Mouse (Mus musculus) telencephalon, adult 2 months (tissue): ENCODE results near the gene Slc10a4.
"Not testable (repeated sequence)": the region's sequence is repeated elsewhere in the genome, so short reads cannot be mapped to it uniquely, and the experiment has no call there.

ENCODE experiments used
- DNase-seq: peaks from one replicate; pipeline ENCODE4 v3.0.0-alpha.2; 2011; ENCODE audit warnings: low read depth, low spot score

The Slc10a4 gene

DNA sequence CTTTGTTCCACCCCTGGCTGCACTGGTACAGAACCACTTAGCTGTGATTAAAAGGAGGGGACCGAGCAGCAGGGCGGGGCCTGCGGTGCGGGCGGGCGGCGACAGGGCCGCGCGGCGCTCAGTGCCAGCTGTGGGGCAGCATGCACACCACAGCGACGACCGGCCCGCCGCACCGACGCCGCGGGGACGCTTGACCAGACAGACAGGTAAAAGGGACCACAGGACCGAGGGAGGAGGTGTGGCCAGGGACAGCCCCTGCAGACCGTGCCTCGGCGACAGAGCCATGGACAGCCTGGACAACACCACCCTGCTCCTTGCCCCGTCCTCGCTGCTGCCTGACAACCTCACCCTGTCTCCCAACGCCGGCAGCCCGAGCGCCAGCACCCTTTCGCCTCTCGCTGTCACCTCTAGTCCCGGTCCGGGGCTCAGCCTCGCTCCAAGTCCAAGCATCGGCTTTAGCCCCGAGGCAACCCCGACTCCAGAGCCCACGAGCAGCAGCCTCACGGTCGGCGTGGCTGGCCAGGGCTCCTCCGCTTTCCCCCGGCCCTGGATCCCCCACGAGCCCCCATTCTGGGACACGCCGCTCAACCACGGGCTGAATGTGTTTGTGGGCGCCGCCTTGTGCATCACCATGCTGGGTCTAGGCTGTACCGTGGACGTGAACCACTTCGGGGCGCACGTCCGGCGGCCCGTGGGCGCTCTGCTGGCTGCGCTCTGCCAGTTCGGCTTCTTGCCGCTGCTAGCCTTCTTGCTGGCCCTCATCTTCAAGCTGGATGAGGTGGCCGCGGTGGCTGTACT lies at the start of gene Slc10a4:
Gene Slc10a4 (plus strand): TSS at position 100 of the 798 bp plus-strand sequence.
- DNase-seq = no peak

- DNase-seq = no peak
Observed at GRCm38 (mm10) chr5:72957281-72957680, 49.4 kb upstream of the Slc10a4 start.

GRCm38 (mm10) chr5:72960096-72960495 lies 46.6 kb upstream of the Slc10a4 start:
- no peak for DNase-seq

GRCm38 (mm10) chr5:72965706-72966105 lies 41.0 kb upstream of the Slc10a4 start:
- DNase-seq = no peak

DNA sequence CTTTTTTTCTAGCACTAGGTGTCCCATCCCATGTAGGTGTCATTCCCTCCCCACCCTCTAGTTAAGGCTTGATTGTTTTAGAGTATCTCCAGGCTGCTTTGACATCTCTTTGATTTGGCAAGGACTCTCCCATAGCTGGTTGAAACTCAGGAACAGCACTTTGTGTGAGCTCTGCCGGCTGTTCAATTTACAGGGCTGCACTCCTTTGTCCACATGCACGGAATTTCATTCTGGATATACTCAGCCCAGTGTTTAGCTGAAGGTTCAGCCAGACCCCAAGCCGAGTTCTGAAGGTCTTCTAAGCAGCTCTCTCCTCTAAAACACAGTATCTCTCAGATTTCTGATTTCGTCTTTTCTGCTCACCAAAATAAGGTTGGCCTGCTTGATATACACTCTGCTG lies 34.2 kb upstream of the Slc10a4 start:
- DNase-seq = no peak

GRCm38 (mm10) chr5:72972934-72973333 lies 33.7 kb upstream of the Slc10a4 start:
- DNase-seq = no peak

- no peak for DNase-seq
Observed at GRCm38 (mm10) chr5:72974602-72975001, 32.1 kb upstream of the Slc10a4 start, which contains the start of gene Gm10135. Gm10135 (minus strand) TSS chr5:72974702.

DNA sequence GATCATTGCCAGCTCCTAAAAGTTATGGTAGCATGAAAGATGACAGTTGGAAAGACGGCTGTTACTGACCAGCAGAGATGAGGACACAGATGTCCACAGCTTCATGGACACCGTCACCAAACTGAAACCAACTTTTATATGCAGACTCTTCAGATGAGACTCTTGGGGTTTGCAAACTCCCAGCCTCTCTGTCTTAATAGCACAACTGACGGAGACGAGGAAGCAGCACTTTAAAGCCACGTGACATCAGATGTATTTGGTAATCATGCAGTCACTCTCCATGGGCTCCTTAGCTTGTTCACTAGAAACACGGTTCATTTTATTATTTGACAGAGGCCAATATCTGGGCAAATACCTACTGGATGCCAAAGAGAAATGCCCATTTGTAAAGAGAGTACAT lies 30.7 kb upstream of the Slc10a4 start:
- no peak for DNase-seq

- no peak for DNase-seq
Observed at GRCm38 (mm10) chr5:72976539-72976938, 30.1 kb upstream of the Slc10a4 start.

DNA sequence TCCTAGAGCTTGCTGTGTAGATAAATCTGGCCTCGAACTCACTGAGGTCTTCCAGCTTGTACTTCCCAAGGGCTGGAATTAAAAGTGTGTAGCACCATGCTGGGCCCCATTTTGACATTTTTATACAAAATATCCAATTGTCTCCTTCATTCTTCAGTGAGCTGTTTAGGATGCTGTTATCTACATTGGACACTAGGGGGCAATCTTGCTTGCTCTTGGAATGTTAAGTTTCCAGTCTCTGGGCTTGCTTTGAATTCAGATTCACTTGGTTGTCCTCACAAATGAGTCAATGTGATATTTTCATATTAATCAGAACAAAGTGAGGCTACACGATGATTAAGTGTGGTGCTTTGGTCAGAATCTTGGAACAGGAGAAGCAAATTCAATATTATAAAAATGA lies 22.6 kb upstream of the Slc10a4 start:
- DNase-seq = peak; percentile 22

GRCm38 (mm10) chr5:72987786-72988185 lies 18.9 kb upstream of the Slc10a4 start:
- DNase-seq = no peak

GRCm38 (mm10) chr5:72989756-72990155 lies 16.9 kb upstream of the Slc10a4 start:
- no peak for DNase-seq

- no peak for DNase-seq
Observed at GRCm38 (mm10) chr5:72992474-72992873, 14.2 kb upstream of the Slc10a4 start.

DNA sequence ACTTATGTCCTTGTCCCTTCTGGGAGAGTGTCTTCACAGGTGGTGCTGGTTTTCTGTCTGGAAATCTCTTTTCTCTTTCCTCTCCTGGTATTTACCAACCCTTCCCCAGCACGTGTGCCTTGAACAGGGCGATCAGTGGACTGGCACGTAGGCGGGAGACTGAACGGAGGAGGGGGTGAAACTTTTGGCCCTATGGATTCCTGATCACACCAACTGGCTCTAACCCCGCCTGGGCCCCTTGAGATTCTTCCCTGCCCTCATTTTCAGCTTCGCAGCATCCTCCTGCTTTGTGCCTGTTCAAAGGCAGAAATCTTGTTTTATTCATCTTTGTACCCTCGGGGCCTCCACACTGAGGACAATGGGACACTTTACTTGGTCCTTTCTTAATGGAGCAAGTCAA lies 12.3 kb upstream of the Slc10a4 start:
- no peak for DNase-seq

GRCm38 (mm10) chr5:72994928-72995327 lies 11.8 kb upstream of the Slc10a4 start:
- no peak for DNase-seq

GRCm38 (mm10) chr5:72995379-72995778 lies 11.3 kb upstream of the Slc10a4 start:
- DNase-seq = no peak

- not testable (repeated sequence) for DNase-seq
Observed at GRCm38 (mm10) chr5:72998546-72998945, 8.1 kb upstream of the Slc10a4 start.

DNA sequence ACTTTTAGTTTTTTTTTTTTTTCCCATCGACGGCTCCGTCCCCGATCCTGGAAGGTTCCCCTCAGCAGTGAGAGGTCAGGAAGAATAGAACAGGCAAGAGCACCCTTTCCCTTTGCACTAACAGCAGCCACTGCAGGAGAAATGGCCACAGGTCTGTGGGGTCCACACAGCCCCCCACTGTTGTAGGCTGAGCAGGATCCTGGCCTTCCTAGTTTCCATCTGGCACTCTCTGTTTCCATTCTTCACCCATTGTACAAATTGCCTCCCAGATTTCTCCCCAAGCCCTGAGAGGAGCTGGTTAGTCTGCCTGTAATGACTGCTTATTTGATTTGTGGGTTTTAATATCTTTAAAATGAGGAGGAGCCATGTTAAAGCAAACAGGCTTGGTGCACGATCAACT lies 2.6 kb upstream of the Slc10a4 start:
- no peak for DNase-seq

DNA sequence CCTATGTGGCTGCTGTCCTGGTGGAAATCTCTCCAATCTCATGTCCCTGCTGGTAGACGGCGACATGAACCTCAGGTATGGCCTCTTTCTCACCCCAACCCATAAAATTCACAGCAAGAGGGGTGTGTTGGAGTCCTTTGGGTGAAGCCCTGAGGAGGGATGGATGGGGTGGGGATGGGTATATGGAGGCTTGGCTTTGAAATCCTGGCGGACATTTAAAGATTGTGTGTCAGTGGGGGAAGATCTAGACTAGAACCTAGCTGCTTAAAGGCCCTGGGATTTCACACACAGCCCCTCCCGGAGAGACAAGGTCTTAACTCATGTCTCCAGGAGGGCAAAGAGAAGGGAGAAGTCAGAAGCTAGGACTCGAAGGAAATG lies 888 bp downstream of the Slc10a4 start:
- DNase-seq = no peak

DNA sequence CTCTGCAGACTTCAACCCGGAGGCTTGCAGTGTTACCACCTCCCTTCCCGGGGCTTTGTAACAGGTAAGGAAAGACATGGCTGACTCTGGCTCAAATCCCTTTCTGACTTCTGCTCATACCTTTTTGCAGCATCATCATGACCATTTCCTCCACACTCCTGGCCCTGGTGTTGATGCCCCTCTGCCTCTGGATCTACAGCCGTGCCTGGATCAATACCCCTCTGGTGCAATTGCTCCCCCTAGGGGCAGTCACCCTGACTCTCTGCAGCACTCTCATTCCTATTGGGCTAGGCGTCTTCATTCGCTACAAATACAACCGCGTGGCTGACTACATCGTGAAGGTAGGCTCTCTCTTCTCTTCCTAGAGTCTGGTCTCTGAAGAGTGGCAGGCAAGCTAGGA lies 1.5 kb downstream of the Slc10a4 start:
- not testable (repeated sequence) for DNase-seq

DNA sequence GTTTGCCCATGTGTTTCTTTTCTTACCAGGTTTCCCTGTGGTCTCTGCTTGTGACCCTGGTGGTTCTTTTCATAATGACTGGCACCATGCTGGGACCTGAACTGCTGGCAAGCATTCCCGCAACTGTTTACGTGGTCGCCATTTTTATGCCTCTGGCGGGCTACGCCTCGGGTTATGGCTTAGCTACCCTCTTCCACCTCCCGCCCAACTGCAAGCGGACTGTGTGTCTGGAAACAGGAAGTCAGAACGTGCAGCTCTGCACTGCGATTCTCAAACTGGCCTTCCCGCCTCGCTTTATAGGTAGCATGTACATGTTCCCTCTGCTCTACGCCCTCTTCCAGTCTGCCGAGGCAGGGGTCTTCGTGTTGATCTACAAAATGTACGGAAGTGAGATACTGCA lies 5.1 kb downstream of the Slc10a4 start:
- DNase-seq = not testable (repeated sequence)

DNA sequence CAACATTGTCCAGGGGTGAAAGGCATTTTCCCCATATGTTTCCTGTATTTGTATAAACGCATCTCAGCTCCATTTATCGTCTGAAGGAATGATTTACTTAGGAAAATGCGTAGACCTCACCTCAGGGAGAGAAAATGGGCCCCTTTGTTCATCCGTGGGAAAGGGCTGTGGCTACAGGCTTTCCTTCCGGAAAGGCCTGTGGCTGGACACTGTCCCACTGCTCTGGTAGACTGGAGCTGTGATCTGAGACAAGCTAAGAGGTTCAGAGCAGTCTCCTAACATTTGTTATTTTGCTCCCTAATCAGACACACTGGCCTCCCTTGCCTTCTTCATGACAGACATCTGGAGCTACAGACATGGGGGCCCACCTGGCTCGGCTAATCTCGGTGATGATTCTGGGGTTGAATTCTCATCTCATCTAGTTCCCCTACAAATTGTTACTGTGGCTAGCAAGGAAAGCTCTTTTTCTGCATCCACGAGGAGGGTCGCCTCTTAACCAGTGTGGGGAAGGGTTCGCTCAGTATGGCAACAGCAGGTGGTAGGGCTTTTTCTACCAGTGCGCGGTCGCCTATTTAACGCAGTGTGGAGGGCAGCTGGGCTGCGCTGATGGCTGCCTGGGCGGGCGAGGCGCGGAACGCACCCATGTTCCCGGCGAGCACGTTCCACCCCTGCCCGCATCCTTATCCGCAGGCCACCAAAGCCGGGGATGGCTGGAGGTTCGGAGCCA lies 6.4 kb downstream of the Slc10a4 start:
- not testable (repeated sequence) for DNase-seq
